Mouse (Mus musculus) E14TG2a.4 (cell line): ENCODE measurements at regions not wholly inside any gene's neighbourhood (a gene's known extent, or its start where the extent isn't known, plus 50 kb on each side); places are given as distances from the start of the nearest gene placed in this dataset.

Source experiments
- CTCF ChIP-seq: conservative IDR thresholded peaks from 2 replicates; pipeline ENCODE4 v1.5.1; 2014; ENCODE audit warnings: low read length
- NANOG ChIP-seq: IDR thresholded peaks from 2 replicates; pipeline ENCODE4 v1.6.1; 2014; ENCODE audit warnings: borderline replicate concordance, low read length, mixed read lengths

DNA sequence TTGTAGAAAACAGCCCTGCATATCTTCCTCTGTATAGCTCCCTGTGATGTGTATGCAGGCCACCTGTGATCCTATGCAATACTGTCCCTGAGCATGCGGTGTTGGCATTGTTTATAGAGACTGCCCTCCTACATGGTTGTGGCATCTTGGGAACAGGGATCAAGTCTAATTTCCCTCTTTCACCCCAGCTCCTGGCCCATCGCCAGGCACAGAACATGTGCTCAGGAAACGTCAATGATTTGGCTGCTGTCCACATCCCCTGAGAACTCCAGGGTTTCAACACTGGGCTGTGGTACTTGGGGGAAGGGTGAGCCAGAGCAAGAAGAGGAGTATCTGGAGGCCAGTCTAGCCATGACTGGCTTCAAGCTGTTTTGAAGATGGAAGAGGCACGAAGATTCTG is 68.5 kb downstream of the Hoxc4 start:
- TF ChIP-seq CTCF = no peak
- no peak for TF ChIP-seq NANOG
